Mouse (Mus musculus): ENCODE results near the gene Col18a1. TPM values are rescaled to one million over a fixed set of nuclear protein-coding genes. Genes with fewer than 3 reads are reported as not detected.

Gene Col18a1
- total RNA-seq, 1 experiment = 414 TPM

DNA sequence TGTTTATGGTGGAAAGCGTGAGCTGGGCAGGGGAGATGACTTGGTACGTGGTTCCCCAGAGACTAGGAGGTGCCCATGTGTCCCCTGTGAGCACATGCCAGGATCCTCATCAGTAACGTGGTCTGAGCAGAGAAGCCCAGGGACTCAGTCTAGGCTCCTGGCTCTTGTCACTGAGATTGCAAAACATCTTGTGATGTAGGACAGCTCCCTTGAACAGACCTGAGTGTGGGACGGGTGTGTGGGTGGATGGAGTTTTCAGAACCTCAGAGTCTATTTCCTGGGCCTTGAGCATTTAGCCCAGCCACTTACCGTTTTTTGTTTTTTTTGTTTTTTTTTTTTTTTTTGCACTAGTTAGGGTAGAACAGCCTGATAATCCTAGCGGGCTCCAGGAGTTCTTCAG lies 130.9 kb downstream of the Col18a1 start:
- no peak overlapping the region for H3K9ac ChIP-seq (ENCODE audit: insufficient read depth, low read depth, low read length, poor library complexity, severe bottlenecking)

DNA sequence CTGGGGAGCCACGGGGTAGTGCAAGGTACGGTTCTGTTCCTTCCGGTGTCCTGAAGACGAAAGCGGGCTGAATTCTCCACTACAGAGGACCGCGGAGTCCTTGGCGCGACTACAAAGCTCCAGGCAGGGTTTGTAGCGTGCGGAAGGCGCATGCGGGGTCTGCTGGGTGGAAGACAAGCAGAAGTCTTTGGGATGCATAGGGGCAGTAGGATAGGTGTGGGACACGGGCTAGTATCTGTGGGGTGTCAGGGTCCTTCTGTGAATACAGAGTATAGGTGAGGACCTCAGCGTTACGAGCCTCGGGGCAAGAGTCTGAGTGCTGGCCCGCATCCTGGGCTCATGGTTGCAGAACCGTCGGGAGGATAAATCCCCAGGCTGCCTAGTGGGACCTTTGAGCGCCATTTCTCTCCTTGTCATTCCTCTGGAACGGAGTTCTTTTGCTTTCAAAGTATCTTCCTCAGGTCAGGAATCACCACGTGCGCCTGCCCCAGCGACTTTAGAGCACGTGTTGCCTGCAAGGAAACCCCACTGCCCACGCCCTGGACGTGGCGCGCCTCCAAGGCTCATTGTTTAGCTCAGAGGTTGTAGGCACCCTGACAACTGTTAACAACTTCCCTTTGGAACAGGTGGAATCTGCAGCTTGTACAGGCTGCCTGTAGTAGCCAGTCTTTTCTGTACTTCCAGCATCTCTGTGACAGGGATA lies 132.9 kb downstream of the Col18a1 start:
- no peak for TF ChIP-seq MAFK (IDR thresholded peaks at IDR 0.05; ENCODE audit: insufficient read depth, low read depth, low read length)
- no peak for TF ChIP-seq CHD2 (IDR thresholded peaks at IDR 0.05; ENCODE audit: low read depth, low read length)
- TF ChIP-seq ZNF384 (IDR thresholded peaks at IDR 0.05; ENCODE audit: low read depth, low read length) = no peak
- no peak for TF ChIP-seq ZC3H11A (IDR thresholded peaks at IDR 0.05; ENCODE audit: borderline replicate concordance, low read depth, low read length)
- no peak for TF ChIP-seq HCFC1 (IDR thresholded peaks at IDR 0.05; ENCODE audit: borderline replicate concordance, insufficient read depth, low read length)
- no peak overlapping the region for H3K27ac ChIP-seq (ENCODE audit: insufficient read depth, low read depth, low read length, poor library complexity, severe bottlenecking)
- in situ Hi-C loops (cut with MboI; ENCODE audit: low sequenced_read_pairs in 2 of 2, unreplicated experiment in 2 of 2) = no loop called here
- peak overlapping the region; percentile 86 for H3K9ac ChIP-seq (ENCODE audit: insufficient read depth, low read depth, low read length, poor library complexity, severe bottlenecking)
- H3K4me1 ChIP-seq (ENCODE audit: control insufficient read depth in 2 of 2, insufficient read depth in 2 of 2, low read length in 2 of 2, poor library complexity in 1 of 2) = peaks cover 3 to 9% of the 10 kb centered on the region in 2 experiments; a peak in 2 of 4 replicates
- H3K9me3 ChIP-seq (ENCODE audit: control insufficient read depth, insufficient read depth, low read depth, low read length) = no peaks in the 10 kb centered on the region
- H3K4me3 ChIP-seq (ENCODE audit: insufficient read depth in 1 of 2, low read depth in 1 of 2, low read length in 2 of 2, poor library complexity in 1 of 2, severe bottlenecking in 1 of 2) = peak overlapping the region; percentile 88 to 95
- DNase-seq (ENCODE audit: low read depth, low spot score) = no peak
- H3K36me3 ChIP-seq (ENCODE audit: control insufficient read depth, insufficient read depth, low read length, poor library complexity, severe bottlenecking) = peaks cover 2% of the 10 kb centered on the region; the same call in 1 of the 2 replicates

More for the DNA sequence above, 130.9 kb downstream of the Col18a1 start:
- TF ChIP-seq MAFK (IDR thresholded peaks at IDR 0.05; ENCODE audit: insufficient read depth, low read depth, low read length) = no peak
- no peak for TF ChIP-seq CHD2 (IDR thresholded peaks at IDR 0.05; ENCODE audit: low read depth, low read length)
- Histone ChIP-seq H3K27ac (ENCODE audit: insufficient read depth, low read depth, low read length, poor library complexity, severe bottlenecking) (no peak overlapping the region), H3K4me1 (ENCODE audit: control insufficient read depth in 2 of 2, insufficient read depth in 2 of 2, low read length in 2 of 2, poor library complexity in 1 of 2) (peaks cover 3 to 9% of the 10 kb centered on the region in 2 experiments; a peak in 2 of 4 replicates), H3K4me3 (ENCODE audit: insufficient read depth in 1 of 2, low read depth in 1 of 2, low read length in 2 of 2, poor library complexity in 1 of 2, severe bottlenecking in 1 of 2) (no peak overlapping the region), H3K36me3 (ENCODE audit: control insufficient read depth, insufficient read depth, low read length, poor library complexity, severe bottlenecking) (peaks cover 5% of the 10 kb centered on the region), H3K9me3 (ENCODE audit: control insufficient read depth, insufficient read depth, low read depth, low read length) (no peaks in the 10 kb centered on the region)
- no peak for DNase-seq (ENCODE audit: low read depth, low spot score)
- in situ Hi-C loops (cut with MboI; ENCODE audit: low sequenced_read_pairs in 2 of 2, unreplicated experiment in 2 of 2) = no loop called here

DNA sequence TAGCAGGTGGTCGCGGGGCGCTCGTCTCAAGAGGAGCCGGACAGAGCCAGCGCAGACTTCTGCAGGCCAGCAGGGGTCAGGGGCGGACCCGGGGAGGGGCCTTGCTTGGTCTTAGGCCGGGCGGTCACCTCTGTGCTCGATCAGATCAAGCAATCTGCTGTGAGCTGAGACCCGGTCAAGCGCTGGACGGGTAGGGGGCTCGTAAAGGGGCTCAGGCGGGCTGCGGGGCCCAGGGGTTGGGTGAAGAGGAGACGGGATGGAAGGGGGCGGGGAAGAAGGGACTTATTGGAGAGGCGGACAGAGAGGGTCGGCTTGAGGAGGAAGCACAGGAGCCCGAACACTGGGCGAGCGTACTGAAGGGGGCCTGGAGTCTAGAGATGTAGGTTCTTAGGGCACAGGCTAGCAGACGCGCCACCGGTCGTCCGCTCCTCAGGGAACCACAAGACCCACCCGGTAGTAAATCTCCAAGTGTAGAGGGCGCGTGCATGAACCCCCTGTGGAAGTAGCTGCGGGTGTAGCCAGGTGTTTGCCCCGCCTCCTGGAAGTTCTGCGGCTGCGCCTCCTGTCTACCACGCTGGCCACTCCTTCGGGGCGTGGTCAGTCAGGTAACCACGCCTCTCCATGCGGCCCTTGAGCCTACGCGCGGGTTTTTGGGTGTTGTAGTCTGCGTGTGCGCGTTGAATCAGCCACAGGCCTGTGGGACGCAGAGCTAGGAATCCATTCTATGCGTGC lies 133.6 kb downstream of the Col18a1 start:
- in situ Hi-C loops (cut with MboI; ENCODE audit: low sequenced_read_pairs in 2 of 2, unreplicated experiment in 2 of 2) = no loop called here
- H3K36me3 ChIP-seq (ENCODE audit: control insufficient read depth, insufficient read depth, low read length, poor library complexity, severe bottlenecking) = peaks cover 2% of the 10 kb centered on the region; the same call in 1 of the 2 replicates
- H3K27ac ChIP-seq (ENCODE audit: insufficient read depth, low read depth, low read length, poor library complexity, severe bottlenecking) = no peak overlapping the region
- H3K4me3 ChIP-seq (ENCODE audit: insufficient read depth in 1 of 2, low read depth in 1 of 2, low read length in 2 of 2, poor library complexity in 1 of 2, severe bottlenecking in 1 of 2) = peak overlapping the region; percentile 88 to 95
- peaks cover 3 to 9% of the 10 kb centered on the region in 2 experiments; a peak in 2 of 4 replicates for H3K4me1 ChIP-seq (ENCODE audit: control insufficient read depth in 2 of 2, insufficient read depth in 2 of 2, low read length in 2 of 2, poor library complexity in 1 of 2)
- DNase-seq (ENCODE audit: low read depth, low spot score) = peak; percentile 95
- TF ChIP-seq HCFC1 (IDR thresholded peaks at IDR 0.05; ENCODE audit: borderline replicate concordance, insufficient read depth, low read length) = peak; percentile 87
- no peak for TF ChIP-seq CHD2 (IDR thresholded peaks at IDR 0.05; ENCODE audit: low read depth, low read length)
- TF ChIP-seq MAFK (IDR thresholded peaks at IDR 0.05; ENCODE audit: insufficient read depth, low read depth, low read length) = no peak
- no peak for TF ChIP-seq ZC3H11A (IDR thresholded peaks at IDR 0.05; ENCODE audit: borderline replicate concordance, low read depth, low read length)
- no peak for TF ChIP-seq ZNF384 (IDR thresholded peaks at IDR 0.05; ENCODE audit: low read depth, low read length)
- no peaks in the 10 kb centered on the region for H3K9me3 ChIP-seq (ENCODE audit: control insufficient read depth, insufficient read depth, low read depth, low read length)
- peak overlapping the region; percentile 86 for H3K9ac ChIP-seq (ENCODE audit: insufficient read depth, low read depth, low read length, poor library complexity, severe bottlenecking)

DNA sequence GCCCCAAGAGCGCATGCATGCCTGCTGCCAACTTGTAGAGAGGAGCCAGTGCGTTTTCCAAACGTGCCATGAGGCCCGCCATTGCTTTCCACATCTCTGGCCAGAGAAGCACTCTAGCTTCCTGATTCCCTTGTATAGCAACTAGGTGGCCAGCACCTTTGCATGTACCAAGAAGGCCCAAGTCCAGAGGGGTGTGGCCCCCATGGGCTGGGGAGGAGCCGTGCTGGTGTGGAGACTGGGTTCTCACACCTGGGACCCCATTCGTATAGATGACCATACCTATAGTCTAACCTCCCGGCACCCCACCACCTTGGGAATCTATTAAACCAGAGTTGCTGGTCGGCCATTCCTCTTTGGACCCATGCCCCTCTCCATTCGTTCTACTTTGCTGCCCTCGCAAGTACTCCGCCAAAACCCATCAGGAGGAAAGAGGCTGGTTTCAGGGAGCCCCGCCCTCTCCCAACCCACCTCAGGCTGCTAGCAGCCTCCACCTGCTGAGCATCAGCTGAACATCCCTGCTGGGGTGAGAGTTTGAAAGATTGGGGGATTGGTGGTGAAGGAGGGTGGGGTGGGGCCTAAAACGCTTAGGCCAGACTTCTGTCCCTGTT lies 134.5 kb downstream of the Col18a1 start, which contains the start of gene Slc19a1:
Slc19a1 (plus strand) TSS at position 474 of the 608 bp plus-strand sequence.
- DNase-seq (ENCODE audit: low read depth, low spot score) = peak; percentile 36
- in situ Hi-C loops (cut with MboI; ENCODE audit: low sequenced_read_pairs in 2 of 2, unreplicated experiment in 2 of 2) = no loop called here
- Histone ChIP-seq H3K9me3 (ENCODE audit: control insufficient read depth, insufficient read depth, low read depth, low read length) (no peaks in the 10 kb centered on the region), H3K4me1 (ENCODE audit: control insufficient read depth in 2 of 2, insufficient read depth in 2 of 2, low read length in 2 of 2, poor library complexity in 1 of 2) (peaks cover 3 to 9% of the 10 kb centered on the region in 2 experiments; a peak in 2 of 4 replicates), H3K9ac (ENCODE audit: insufficient read depth, low read depth, low read length, poor library complexity, severe bottlenecking) (peak within 1 kb of the TSS; percentile 86), H3K4me3 (ENCODE audit: insufficient read depth in 1 of 2, low read depth in 1 of 2, low read length in 2 of 2, poor library complexity in 1 of 2, severe bottlenecking in 1 of 2) (peak within 1 kb of the TSS; percentile 88 to 95), H3K36me3 (ENCODE audit: control insufficient read depth, insufficient read depth, low read length, poor library complexity, severe bottlenecking) (peaks cover 2% of the 10 kb centered on the region; the same call in 1 of the 2 replicates), H3K27ac (ENCODE audit: insufficient read depth, low read depth, low read length, poor library complexity, severe bottlenecking) (no peak within 1 kb of the TSS; the same call in 1 of the 2 replicates)
- TF ChIP-seq ZC3H11A (IDR thresholded peaks at IDR 0.05; ENCODE audit: borderline replicate concordance, low read depth, low read length) (no peak; the same call in 1 of the 2 replicates), HCFC1 (IDR thresholded peaks at IDR 0.05; ENCODE audit: borderline replicate concordance, insufficient read depth, low read length) (no peak), ZNF384 (IDR thresholded peaks at IDR 0.05; ENCODE audit: low read depth, low read length) (no peak), MAFK (IDR thresholded peaks at IDR 0.05; ENCODE audit: insufficient read depth, low read depth, low read length) (no peak), CHD2 (IDR thresholded peaks at IDR 0.05; ENCODE audit: low read depth, low read length) (no peak)

All from ES-E14 (cell line).